Mouse (Mus musculus) urinary bladder, adult 18-20 months (tissue): ENCODE measurements around the gene Elmo1.

Experiments
- DNase-seq, 2 experiments: peaks; one replicate each; pipeline ENCODE4 v3.0.0; 2022; ENCODE audit warnings: low spot score in 2 of 2, mixed read lengths in 2 of 2

Elmo1 gene

DNA sequence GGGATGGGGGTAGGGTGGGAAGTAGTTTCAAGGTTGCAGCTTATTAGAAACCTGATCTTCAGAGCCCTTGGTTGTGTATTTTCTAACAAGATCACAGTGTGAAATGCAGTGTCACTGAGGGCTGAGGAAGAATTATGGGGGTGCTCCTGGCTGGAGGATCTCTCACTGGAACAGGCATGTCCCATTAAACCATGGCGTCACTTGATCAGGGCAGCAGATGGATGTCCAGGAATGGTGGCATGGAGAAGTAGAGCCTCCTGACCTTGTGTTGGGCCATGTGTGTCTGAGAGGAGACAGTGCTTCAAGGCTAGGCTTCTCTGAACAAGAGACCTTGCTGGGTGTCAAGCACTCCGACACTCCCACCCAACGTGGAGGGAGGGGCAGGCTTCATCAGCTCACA lies 431.1 kb downstream of the Elmo1 start:
- no peak for DNase-seq

- no peak for DNase-seq
These were observed 433.3 kb downstream of the Elmo1 start for GRCm38 (mm10) chr13:20523671-20524070.

GRCm38 (mm10) chr13:20525844-20526243 lies 435.4 kb downstream of the Elmo1 start:
- DNase-seq = no peak

GRCm38 (mm10) chr13:20537053-20537452 lies 446.7 kb downstream of the Elmo1 start:
- no peak for DNase-seq

DNA sequence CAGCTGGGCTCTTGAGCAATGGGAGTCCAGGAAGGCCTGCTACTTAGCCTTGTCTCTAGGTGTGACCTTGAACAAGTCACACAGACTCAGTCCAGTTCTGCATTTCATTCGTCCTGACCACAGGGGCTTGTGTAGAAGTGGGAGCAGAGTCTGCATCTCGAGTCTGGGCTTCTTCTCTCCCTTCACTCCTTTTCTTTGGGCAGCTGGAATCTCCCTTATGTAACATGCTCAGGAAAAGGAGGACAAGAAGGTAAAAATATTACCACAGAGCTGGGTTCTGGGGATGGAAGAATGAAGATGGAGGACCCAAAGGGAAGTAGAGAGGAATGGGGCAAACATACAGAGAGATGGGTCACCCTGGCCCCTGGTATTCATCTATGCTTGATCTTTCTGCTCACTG lies 447.1 kb downstream of the Elmo1 start:
- no peak for DNase-seq

DNA sequence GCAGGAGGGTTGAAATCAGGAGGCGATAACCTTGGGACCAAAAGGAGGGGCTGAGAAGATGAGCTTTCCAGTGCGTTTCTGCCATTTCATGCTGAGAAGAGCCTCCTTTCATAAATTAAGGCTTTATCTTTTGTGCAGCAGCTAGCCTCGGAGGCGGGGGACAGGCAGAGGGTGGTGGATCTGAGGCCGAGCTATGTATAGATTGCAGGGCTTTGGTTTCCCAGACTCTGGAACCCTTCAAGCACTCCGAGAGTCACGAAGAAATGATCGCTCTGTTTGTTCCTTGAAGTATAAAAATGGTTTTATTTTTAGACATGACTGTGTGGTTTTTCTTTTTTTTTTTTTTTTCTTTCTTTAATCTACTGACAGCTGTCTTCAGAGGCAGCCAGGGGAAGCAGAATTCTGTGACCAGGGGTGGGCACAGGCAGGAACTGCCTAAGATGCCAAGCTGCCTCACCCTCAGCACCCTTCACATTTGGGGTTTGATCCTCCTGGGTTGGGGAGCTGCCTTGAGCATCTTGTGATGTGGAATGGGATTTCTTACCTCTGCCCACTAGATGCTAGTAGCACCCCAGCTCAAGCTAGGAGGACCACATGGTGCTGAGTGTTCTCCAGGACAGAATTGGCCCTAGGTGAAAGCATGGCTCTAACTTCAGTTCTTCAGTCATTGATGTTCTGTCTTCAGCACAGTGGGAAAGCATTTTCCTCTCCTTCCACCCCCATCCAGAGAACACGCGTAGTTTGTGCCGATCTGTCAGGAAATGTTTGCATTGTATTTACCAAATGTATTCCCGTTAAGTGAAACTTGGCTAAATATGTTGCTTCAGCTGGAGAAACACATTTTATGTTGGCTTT lies 448.0 kb downstream of the Elmo1 start:
- DNase-seq = no peak

- no peak for DNase-seq
These were observed 449.2 kb downstream of the Elmo1 start for GRCm38 (mm10) chr13:20539631-20540030.

- no peak for DNase-seq
These were observed 456.3 kb downstream of the Elmo1 start for GRCm38 (mm10) chr13:20546568-20547204.

DNA sequence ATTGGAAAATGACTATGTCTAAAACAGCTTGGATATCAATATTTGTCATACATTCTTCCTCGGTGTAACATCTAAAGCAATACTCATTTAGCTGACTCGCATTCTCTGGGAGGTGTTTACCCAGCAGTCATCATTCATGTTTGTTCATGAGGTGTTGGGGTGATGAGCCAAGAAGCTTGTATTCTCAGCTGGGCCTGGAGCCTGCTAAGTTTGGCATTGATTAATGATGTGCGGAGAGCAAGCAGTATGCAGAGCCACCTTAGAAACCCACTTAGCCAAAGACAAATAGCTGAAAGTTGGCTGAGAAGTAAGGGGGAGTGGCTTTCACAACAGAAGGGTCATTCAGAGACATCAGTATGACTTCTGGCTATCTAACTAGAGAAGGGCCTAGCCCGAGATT lies 459.6 kb downstream of the Elmo1 start:
- DNase-seq = no peak

DNA sequence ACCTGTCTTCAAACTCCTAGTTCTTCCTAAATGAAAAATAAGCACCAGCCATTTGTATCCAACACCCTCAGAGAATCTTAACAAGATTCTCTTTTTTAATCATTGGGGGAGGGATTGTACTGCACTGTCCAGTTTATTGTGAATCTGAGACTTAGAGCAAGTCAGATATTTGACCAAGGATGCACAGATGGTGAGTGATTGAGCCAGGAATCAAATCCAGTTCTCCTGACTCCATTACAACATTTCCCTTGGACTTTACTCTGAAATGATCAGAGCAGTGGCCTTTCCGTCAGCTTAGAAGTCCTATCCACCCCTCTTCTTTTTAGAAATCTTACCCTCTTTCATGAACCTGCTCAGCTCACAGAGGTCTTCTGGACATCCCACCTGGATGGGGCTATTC lies 461.2 kb downstream of the Elmo1 start:
- DNase-seq = no peak

DNA sequence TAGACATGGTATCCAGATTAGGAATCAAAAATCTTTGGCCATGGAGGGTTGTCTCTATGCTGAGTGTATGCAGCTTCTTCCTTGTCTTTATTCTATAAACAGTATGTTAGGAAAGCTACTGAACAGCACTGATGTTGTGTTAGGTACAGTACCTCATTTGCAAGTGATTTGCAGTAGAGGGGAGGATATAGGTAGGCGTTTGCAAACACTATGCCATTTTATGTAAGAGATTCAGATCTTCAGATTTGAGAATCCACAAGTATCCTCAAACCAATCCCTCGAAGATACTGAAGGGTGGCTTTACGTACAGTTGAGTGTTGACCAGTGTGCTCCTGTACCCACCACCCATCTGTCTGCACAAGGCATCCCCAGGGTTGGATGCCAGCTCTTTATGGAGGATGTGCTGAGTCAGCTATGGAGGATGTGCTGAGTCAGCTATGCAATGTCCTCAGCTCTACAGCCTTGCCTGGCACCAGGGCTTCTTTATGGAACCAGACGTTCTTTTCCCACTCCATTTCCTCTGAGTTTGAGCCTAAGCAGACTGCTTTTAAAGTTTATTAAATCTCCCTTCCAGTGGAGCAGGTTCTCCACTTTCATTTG lies 465.6 kb downstream of the Elmo1 start:
- no peak for DNase-seq

DNA sequence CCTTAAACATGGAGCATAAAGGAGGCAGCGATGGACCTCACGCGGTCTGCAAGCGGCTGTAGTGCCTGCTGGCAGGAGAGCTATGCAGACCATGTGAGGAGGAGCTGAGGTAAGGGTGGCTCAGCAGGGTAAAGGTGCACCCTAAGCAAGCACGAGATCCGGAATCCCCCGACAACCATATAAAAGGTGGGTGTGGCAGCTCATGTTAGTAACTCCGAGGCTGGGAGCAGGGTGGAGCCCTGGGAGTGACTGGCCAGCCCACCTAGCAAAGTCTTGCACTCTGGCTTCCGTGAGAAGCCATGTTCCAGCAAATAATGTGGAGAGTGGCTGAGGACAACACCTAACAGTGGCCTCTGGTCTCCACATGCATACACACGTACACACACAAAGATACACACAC lies 466.3 kb downstream of the Elmo1 start:
- DNase-seq = no peak

DNA sequence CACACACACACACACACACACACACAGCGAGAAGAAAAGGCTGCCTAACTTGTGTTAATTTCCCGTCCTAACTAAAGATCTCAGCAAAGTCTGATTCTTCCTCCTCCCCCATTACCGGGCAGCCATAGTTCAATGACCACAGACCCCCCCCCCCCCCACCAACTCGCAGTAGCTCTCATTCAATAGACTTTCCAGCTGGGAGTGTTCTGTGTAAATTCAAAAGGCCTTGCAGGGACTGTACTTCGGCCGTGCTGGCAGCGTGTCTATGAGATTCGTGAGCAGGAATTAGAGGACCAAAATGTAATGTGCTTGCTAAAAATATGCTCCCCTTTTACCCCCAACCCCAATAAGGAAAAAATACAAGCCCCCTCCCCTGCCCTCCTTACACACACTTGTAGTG lies 466.8 kb downstream of the Elmo1 start:
- no peak for DNase-seq

DNA sequence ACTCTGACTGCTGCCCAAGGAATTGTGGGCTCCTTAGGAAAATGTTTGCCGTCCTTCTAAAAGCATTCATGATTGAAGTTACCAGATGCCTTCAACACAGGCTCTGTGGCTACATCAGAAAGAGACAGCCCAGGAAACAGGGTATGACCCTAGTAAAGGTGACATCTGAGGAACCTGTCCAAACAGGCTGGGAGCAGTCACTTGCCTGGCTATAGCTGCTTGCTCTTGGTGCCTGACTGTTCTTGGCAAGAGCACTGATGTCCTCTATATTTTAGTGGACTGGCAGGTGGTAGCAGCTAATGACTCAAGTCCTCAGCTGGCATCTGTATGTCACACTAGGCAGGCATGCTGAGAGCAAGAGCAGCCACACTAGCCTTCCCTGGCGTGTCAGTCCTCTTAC lies 468.0 kb downstream of the Elmo1 start:
- no peak for DNase-seq

- no peak for DNase-seq
These were observed 474.0 kb downstream of the Elmo1 start for GRCm38 (mm10) chr13:20564414-20564813.

GRCm38 (mm10) chr13:20575186-20575585 lies 484.8 kb downstream of the Elmo1 start:
- DNase-seq = no peak

DNA sequence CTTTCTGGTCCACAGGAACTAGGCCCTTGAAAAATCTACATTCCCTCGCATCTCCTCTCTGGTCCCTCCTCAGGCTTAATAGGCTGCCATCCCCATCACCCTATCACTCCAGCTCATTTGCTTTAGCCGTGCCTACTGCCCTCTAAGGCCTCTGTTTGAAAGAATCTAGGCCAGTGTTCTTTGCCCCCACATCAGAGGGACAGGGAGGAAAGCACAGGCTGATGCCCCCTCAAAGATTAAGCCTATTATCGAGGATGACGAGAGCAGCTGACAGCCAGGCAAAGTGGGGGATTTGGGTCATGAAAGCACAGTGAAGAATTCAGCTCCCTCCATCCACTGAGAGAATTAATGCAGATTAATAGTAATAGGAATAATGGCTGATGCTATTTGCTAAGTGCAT lies 495.5 kb downstream of the Elmo1 start:
- no peak for DNase-seq

DNA sequence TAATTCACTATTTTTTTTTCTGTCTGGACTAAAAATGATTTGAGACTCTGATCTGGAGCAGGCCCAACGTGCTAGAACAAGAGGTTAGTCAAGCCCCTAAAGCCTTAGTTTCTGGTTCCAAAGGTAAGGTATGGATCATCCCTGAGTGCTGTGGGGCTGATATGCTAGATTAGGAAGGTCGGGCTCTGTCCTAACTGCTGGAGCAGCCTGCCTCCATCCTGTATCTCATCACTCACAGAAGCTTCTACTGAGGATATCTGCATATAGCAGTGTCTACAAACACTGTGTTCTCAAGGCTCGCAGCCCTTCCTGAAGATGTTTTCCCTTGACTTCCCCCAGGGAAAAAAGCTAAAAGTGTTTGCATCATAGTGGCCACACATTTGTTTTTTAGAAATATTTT lies 496.1 kb downstream of the Elmo1 start:
- DNase-seq = no peak

DNA sequence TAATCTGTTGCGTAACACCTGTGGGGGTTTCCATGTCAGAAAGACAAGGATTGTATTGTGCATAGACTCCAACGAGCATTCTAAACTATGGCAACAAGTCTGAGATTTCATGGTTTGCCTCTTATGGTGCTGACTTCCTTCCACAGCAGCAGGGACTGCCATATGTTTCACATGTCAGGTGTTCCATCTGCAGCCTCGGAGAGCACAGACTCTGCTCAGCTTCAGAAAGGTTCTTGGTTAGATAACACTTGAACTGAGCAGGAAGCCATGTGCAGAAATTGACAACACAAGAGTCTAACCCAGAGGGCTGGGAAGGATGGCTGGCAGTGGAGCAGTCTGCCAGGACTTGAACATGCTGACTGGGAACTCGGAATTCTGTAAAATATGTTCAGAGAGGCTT lies 500.6 kb downstream of the Elmo1 start:
- DNase-seq = no peak

- DNase-seq = no peak
These were observed 506.9 kb downstream of the Elmo1 start for GRCm38 (mm10) chr13:20597307-20597706.

GRCm38 (mm10) chr13:20598618-20599017 lies 508.2 kb downstream of the Elmo1 start:
- DNase-seq = no peak

DNA sequence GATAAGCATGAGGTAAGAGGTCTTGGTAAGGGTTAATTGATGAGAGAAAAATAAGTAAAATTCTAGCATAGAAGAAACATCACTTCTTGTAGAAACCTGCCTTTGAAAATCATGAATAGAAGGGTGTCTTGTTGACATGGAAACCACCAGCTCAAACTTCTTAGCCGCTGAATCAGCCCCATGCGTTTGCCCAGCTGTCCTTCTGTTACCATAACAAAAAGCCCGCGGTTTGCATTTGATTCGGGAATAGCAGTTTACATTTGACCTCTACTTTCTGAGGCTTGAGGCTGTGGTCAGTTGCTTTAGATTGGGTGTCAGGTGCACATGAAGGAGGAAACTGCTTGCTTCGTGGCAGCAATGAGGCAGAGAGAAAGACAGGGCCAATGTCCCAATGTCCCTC lies 509.9 kb downstream of the Elmo1 start:
- no peak for DNase-seq

DNA sequence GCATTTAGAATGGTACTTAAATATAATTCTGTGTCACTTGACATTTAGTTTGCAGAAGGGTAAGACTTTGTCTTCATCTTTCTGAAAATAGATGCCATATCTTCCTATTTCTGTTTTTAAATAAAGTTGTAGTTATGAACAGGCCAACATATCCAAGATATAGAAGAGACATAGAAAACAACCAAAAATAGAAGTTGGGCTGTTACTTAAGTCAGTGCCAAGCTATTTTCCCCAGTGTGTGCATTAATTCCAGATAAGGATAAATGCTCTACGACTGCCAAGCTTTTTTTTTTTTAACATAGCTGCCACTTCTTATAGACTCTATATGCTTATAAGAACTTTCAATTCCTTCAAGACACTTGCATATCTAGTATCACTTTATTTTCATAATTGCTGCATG lies 511.0 kb downstream of the Elmo1 start:
- no peak for DNase-seq
